Mouse (Mus musculus): ENCODE results near the gene Rpl37. TPM values are rescaled to one million over a fixed set of nuclear protein-coding genes. Genes with fewer than 3 reads are reported as not detected.
"Not testable (repeated sequence)": the region's sequence is repeated elsewhere in the genome, so short reads cannot be mapped to it uniquely, and the experiment has no call there.

Gene Rpl37
- polyA plus RNA-seq, 1 experiment from 2014 or later = 603 TPM

DNA sequence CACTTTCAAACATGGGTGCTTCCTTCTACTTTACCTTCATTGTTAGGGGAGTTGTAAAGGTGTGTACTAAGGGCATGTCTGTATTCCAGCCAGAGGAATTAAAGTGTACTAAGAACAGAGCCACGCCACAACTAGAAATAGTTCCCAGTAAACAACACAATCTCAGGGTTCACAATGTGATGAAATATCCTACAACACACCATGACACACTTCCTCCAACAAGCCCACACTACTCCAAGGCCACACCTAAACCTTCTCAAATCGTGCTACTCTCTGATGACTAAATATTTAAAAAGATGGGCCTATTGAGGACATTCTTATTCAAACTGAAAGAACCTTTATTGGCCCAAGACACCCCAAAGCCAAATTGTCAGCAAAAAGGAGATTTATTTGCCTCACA lies 11.0 kb downstream of the Rpl37 start:
- H3K27ac ChIP-seq = no peak overlapping the region
- H3K4me2 ChIP-seq = no peak overlapping the region
- H3K27me3 ChIP-seq = no peaks in the 10 kb centered on the region
- H3K4me1 ChIP-seq (replicated peaks) = no peaks in the 10 kb centered on the region
- no peaks in the 10 kb centered on the region for H3K9me3 ChIP-seq
- peaks cover 22% of the 10 kb centered on the region for H3K36me3 ChIP-seq
- no peak overlapping the region for H3K9ac ChIP-seq (replicated peaks)
- no peak for ATAC-seq (ENCODE audit: insufficient number of reproducible peaks, insufficient read depth, low FRiP score, low TSS enrichment, low read depth)
- WGBS = 87% methylated on average over 2 of the region's 2 CpGs
- no peak overlapping the region for H3K4me3 ChIP-seq (replicated peaks)

DNA sequence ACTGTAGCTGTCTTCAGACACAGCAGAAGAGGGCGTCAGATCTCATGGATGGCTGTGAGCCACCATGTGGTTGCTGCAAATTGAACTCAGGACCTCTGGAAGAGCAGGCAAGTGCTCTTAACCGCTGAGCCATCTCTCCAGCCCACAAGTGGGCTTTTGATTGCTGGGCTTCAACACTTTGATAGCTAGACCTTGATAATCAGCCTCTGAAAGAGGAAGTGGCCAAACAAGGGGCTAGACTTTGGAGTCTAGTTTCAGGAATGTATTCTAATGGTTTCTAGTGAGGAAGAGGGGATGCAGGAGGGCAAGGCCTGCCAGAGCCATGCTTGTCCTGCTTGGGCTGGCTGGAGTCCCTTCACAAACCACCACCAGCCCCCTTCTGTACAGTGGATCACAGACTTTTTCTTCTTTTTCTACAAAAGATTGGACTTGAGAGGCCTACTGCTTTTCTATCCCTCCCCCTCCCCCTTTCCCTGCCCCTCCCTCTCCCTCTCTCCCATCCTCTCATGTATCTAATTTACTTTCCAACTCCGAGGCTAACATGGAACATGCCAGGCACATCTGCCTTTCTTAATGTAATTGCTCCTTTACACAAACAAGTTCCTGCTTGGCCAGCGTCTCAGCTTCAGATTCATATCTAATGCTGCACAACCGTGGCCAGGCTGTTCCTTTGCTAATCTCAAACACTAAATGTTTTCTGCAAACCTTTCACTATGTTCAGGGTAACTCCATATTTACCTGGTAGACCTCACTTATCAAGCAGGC lies 11.9 kb downstream of the Rpl37 start:
- no peak overlapping the region for H3K4me2 ChIP-seq
- H3K4me3 ChIP-seq (replicated peaks) = no peak overlapping the region
- no peak for ATAC-seq (ENCODE audit: insufficient number of reproducible peaks, insufficient read depth, low FRiP score, low TSS enrichment, low read depth)
- no peaks in the 10 kb centered on the region for H3K9me3 ChIP-seq
- WGBS = 70% methylated on average over 5 of the region's 5 CpGs
- no peaks in the 10 kb centered on the region for H3K27me3 ChIP-seq
- H3K36me3 ChIP-seq = peaks cover 13% of the 10 kb centered on the region
- no peak overlapping the region for H3K27ac ChIP-seq
- no peak overlapping the region for H3K9ac ChIP-seq (replicated peaks)
- no peaks in the 10 kb centered on the region for H3K4me1 ChIP-seq (replicated peaks)

DNA sequence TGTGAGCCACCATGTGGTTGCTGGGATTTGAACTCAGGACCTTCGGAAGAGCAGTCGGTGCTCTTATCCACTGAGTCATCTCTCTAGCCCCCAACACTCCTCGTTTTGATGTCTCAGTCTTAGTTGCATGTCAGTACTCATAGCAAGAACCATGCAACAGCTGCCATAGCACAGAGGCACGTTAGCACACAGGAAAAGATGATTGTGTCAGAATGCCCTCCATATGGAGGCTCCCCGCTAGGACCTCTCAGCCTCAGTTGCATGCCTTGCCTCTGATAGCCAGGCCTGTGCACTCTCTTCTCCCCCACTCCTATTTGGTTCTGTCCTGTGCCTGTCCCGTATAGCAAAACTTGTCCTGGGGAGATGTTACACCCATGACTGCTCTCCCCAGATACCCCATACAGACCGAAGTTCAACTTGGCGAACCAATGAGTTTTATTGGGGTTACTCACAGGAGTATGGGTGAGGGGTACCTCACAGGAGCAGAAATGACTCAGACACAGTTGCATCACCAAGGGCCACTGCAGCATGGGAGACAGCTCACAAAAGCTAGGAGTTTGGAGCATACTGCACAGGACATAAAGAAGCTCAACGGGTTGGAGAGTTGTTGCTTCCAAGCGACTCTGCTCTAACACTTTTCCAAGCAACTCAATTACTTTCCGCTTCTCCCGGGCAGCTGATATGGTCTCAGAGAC lies 12.8 kb downstream of the Rpl37 start:
- Histone ChIP-seq H3K36me3 (peaks cover 10% of the 10 kb centered on the region), H3K4me2 (no peak overlapping the region), H3K4me1 (replicated peaks) (no peaks in the 10 kb centered on the region), H3K4me3 (replicated peaks) (no peak overlapping the region), H3K27me3 (no peaks in the 10 kb centered on the region), H3K27ac (no peak overlapping the region), H3K9ac (replicated peaks) (no peak overlapping the region), H3K9me3 (no peaks in the 10 kb centered on the region)
- ATAC-seq (ENCODE audit: insufficient number of reproducible peaks, insufficient read depth, low FRiP score, low TSS enrichment, low read depth) = no peak
- WGBS = 87% methylated on average over 12 of the region's 12 CpGs

DNA sequence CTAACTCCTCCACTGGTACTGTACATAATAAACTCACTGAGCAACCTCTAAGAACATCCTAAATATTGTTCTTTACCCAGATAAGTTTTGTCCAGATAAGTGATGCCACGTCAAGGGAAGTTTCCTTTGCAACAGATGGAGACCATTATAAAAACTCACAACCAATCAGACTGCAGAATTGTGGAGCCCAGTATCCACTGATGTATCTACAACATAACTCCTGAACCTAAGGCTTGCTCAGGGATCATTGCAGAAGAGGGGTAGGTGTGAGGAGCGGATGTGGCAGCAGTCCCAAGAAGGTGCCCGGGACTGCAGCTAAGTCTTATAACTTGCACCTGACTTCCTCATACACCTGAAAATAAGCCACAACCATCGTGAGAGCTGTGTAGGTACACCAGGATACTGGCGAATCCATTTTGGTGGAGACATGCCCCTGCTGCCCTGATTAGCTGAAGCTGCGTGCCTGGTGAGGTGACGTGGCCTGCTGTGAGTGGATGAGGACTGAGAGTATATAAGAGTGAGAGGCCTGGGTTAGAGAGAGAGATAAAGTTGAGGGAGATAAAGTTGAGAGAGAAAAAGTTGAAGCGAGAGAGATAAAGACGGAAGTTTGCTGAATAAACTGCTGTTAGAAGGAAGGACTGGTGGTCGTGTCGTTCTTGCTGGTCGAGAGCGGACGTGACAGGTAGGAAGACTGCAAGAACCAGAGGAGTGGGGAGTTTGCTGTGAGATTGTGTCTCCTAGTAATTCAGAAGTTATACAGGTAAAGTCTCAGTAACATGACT lies 14.6 kb downstream of the Rpl37 start:
- not testable (repeated sequence) for H3K36me3 ChIP-seq; ATAC-seq (ENCODE audit: insufficient number of reproducible peaks, insufficient read depth, low FRiP score, low TSS enrichment, low read depth); H3K27ac ChIP-seq; H3K4me3 ChIP-seq (replicated peaks); H3K27me3 ChIP-seq; H3K9me3 ChIP-seq; H3K9ac ChIP-seq (replicated peaks); H3K4me1 ChIP-seq (replicated peaks); H3K4me2 ChIP-seq
- WGBS = 87% methylated on average over 14 of the region's 14 CpGs

DNA sequence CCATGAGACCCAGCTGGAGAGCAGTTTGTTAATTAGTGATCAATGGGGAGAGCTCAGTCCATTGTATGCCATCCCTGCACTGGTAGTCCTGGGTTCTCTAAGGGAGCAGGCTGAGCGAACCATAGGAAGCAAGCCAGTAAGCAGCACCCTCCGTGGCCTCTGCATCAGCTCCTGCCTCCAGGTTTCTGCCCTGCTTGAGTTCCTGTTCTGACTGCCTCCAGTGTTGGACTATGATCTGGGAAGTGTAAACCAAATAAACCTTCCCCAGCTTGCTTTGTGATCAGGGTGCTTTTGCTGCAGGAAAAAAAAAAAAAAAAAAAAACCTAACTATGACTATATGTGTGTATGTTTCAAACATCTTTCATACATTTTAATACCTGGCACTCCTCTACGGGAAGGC lies 16.9 kb downstream of the Rpl37 start:
- 76% methylated on average over 3 of the region's 3 CpGs for WGBS
- no peaks in the 10 kb centered on the region for H3K4me1 ChIP-seq (replicated peaks)

DNA sequence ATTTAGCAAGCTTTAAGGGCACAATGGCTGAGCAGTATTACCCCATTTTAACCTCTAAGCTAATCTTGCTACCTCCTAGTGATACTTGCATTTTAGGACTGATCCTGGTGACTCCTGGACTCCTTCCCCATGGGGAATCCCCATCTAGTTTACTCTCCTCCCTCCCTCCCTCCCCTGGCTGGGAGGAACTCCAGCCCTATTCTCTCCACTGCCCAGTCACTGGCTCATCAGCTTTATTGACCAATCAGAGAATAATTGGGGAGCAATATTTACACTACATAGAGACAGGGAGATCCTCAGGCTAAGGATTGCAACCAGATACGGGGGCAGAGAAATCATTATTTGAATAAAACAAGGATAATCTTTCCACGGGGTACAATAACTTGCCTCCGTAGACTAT lies 17.7 kb downstream of the Rpl37 start:
- Histone ChIP-seq H3K36me3 (no peaks in the 10 kb centered on the region), H3K4me3 (replicated peaks) (no peak overlapping the region), H3K27ac (no peak overlapping the region), H3K4me2 (no peak overlapping the region), H3K9ac (replicated peaks) (no peak overlapping the region), H3K4me1 (replicated peaks) (no peaks in the 10 kb centered on the region), H3K27me3 (no peaks in the 10 kb centered on the region), H3K9me3 (no peaks in the 10 kb centered on the region)
- WGBS = 84% methylated on average over 3 of the region's 3 CpGs
- ATAC-seq (ENCODE audit: insufficient number of reproducible peaks, insufficient read depth, low FRiP score, low TSS enrichment, low read depth) = no peak

More for the DNA sequence above, 16.9 kb downstream of the Rpl37 start:
- no peak overlapping the region for H3K4me2 ChIP-seq
- no peaks in the 10 kb centered on the region for H3K36me3 ChIP-seq
- no peak for ATAC-seq (ENCODE audit: insufficient number of reproducible peaks, insufficient read depth, low FRiP score, low TSS enrichment, low read depth)
- H3K4me3 ChIP-seq (replicated peaks) = no peak overlapping the region
- no peak overlapping the region for H3K9ac ChIP-seq (replicated peaks)
- H3K9me3 ChIP-seq = no peaks in the 10 kb centered on the region
- H3K27me3 ChIP-seq = no peaks in the 10 kb centered on the region
- no peak overlapping the region for H3K27ac ChIP-seq

DNA sequence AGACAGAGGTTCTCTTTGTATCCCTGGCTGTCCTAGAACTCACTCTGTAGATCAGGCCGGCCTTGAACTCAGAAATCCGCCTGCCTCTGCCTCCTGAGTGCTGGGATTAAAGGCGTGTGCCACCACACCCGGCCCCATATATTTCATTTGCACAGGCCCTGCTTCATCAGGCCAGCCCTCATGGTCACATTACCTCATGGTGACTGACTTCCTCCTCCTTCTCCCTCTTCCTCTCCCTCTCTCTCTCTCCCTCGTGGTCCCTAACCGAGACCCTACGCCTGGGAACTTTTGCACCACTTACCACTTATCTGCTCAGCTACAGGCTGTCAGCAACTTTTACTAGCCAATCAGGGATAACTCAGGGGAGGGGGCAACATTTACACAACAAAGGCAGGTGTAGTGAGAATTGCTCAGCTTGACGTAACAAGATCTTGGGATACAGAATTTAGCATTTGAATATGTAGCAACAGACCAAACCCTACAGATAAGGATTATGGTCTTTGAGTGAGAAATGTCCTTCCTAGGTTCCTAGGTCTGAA lies 18.6 kb downstream of the Rpl37 start:
- 74% methylated on average over 8 of the region's 8 CpGs for WGBS
- H3K4me1 ChIP-seq (replicated peaks) = no peaks in the 10 kb centered on the region
- ATAC-seq (ENCODE audit: insufficient number of reproducible peaks, insufficient read depth, low FRiP score, low TSS enrichment, low read depth) = no peak
- H3K36me3 ChIP-seq = no peaks in the 10 kb centered on the region
- no peaks in the 10 kb centered on the region for H3K9me3 ChIP-seq
- H3K27me3 ChIP-seq = no peaks in the 10 kb centered on the region
- H3K27ac ChIP-seq = no peak overlapping the region
- H3K4me3 ChIP-seq (replicated peaks) = no peak overlapping the region
- no peak overlapping the region for H3K9ac ChIP-seq (replicated peaks)
- no peak overlapping the region for H3K4me2 ChIP-seq

DNA sequence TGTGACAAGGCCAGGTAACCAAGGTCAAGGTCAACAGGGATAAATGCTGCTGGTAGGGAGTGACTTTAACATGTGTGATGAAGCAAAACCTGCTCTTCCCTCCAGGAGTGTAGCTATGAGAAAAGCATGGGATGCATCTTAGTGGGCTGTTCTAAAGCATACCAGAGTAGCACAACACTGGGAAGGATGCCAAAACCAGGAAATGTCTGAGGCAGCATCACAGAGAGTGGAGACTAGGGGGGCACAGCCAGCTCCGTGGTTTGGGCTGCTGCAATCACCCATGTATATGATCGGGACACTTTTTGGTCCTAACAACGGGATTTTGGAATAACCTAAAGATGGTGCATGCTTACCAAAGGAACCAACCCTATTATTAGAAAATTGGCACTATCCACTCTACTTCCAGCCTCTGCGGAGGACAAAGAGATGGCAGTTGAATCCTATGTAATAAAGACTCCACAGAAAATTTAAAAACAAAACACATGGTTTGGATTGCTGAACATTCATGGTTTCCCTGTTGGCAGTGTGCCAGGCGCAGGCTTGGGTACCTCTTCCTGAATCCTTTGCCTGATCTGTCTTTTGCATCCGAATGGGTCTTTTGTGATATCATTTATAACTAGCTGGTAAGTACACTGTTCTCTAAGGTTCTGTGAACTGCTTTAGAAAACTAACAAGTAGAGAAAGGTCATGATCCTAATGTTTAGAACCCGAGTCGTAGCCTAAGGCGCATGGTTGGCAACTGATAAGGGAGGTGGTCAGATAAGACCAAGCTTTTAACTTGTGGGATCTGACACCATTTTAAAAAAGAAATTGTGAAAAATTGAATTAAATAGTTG lies 21.8 kb downstream of the Rpl37 start:
- Histone ChIP-seq H3K36me3 (no peaks in the 10 kb centered on the region), H3K4me1 (replicated peaks) (no peaks in the 10 kb centered on the region), H3K27ac (no peak overlapping the region), H3K9me3 (no peaks in the 10 kb centered on the region), H3K9ac (replicated peaks) (no peak overlapping the region), H3K27me3 (no peaks in the 10 kb centered on the region), H3K4me3 (replicated peaks) (no peak overlapping the region), H3K4me2 (no peak overlapping the region)
- no peak for ATAC-seq (ENCODE audit: insufficient number of reproducible peaks, insufficient read depth, low FRiP score, low TSS enrichment, low read depth)
- 82% methylated on average over 9 of the region's 9 CpGs for WGBS

DNA sequence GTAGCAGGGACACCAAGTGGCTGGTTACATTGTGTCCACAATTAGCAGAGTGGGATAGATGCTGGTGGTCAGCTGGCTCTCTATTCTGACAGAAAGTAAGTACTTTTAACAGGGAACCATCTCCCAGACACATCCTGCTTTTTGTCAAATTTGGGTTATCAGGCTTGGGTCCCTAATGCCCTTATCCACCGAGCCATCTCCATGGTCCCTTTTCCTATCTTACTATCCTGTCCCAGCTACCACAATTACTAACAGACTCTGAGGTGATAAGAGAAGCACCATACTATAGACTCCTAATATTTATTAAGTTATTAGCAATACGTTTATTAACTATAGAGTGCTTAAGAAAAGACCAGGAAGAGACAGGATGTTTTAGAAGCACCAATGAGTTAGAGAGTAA lies 22.9 kb downstream of the Rpl37 start:
- Histone ChIP-seq H3K4me2 (no peak overlapping the region), H3K27me3 (no peaks in the 10 kb centered on the region), H3K9me3 (no peaks in the 10 kb centered on the region), H3K36me3 (no peaks in the 10 kb centered on the region), H3K4me1 (replicated peaks) (no peaks in the 10 kb centered on the region), H3K9ac (replicated peaks) (no peak overlapping the region), H3K27ac (no peak overlapping the region), H3K4me3 (replicated peaks) (no peak overlapping the region)
- ATAC-seq (ENCODE audit: insufficient number of reproducible peaks, insufficient read depth, low FRiP score, low TSS enrichment, low read depth) = no peak
- 87% methylated on average over 2 of the region's 2 CpGs for WGBS

DNA sequence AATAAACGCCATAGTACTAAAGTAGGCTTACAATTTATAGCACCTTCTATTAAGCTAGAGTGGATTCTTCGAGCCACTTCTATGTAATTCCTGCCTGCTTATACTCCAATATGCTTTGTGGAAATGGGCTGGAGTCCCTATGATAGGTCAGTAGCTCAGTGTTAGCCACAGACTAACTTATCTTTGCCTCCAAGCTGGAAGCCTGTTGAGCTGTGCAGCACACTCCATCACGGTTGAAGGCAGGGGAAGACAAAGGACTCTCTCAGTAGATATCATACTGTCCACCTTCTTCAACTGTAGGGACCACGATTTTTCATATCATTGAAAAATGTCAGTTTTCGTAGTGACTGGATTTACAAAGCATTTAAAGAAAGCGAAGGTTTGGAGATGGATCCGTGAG lies 23.4 kb downstream of the Rpl37 start:
- ATAC-seq (ENCODE audit: insufficient number of reproducible peaks, insufficient read depth, low FRiP score, low TSS enrichment, low read depth) = no peak
- no peaks in the 10 kb centered on the region for H3K9me3 ChIP-seq
- 86% methylated on average over 7 of the region's 7 CpGs for WGBS

More for the DNA sequence above, 23.4 kb downstream of the Rpl37 start:
- Histone ChIP-seq H3K4me2 (no peak overlapping the region), H3K36me3 (no peaks in the 10 kb centered on the region), H3K27ac (no peak overlapping the region), H3K4me3 (replicated peaks) (no peak overlapping the region), H3K9ac (replicated peaks) (no peak overlapping the region), H3K4me1 (replicated peaks) (peaks cover 4% of the 10 kb centered on the region), H3K27me3 (no peaks in the 10 kb centered on the region)
